Mouse (Mus musculus) CH12.LX (cell line): ENCODE measurements around the gene Psme1.

ENCODE experiments used
- BHLHE40 ChIP-seq: IDR thresholded peaks from 2 replicates; pipeline ENCODE4 v1.6.1; 2011; ENCODE audit warnings: mild to moderate bottlenecking, low read depth, low read length, improper control_type of control experiment
- CHD1 ChIP-seq: IDR thresholded peaks from 2 replicates; pipeline ENCODE4 v1.6.1; 2012; ENCODE audit warnings: low read depth, low read length, improper control_type of control experiment, inconsistent platforms
- CHD2 ChIP-seq: IDR thresholded peaks from 2 replicates; pipeline ENCODE4 v1.6.1; 2011; ENCODE audit warnings: low read length, improper control_type of control experiment
- CTCF ChIP-seq, 2 experiments: IDR thresholded peaks in 1 of 2; conservative IDR thresholded peaks in 1 of 2; 2 replicates each; pipeline ENCODE4 v1.5.1; 2011 to 2012; ENCODE audit warnings: low read depth in 2 of 2, low read length in 2 of 2, improper control_type of control experiment in 1 of 2, inconsistent platforms in 1 of 2, mild to moderate bottlenecking in 1 of 2, moderate library complexity in 1 of 2
- E2F4 ChIP-seq: IDR thresholded peaks from 2 replicates; pipeline ENCODE4 v1.6.1; 2011; ENCODE audit warnings: low read depth, low read length, improper control_type of control experiment; ENCODE audit not compliant: insufficient replicate concordance
- EP300 ChIP-seq: IDR thresholded peaks from 2 replicates; pipeline ENCODE4 v1.6.1; 2011; ENCODE audit warnings: low read length, improper control_type of control experiment
- GABPA ChIP-seq: IDR thresholded peaks from 2 replicates; pipeline ENCODE4 v1.6.1; 2012; ENCODE audit warnings: low read depth, low read length, improper control_type of control experiment, inconsistent platforms; ENCODE audit not compliant: insufficient replicate concordance
- JUND ChIP-seq: conservative IDR thresholded peaks from 2 replicates; pipeline ENCODE4 v1.6.1; 2011; ENCODE audit warnings: low read depth, low read length, improper control_type of control experiment
- KAT2A ChIP-seq: IDR thresholded peaks from 2 replicates; pipeline ENCODE4 v1.6.1; 2012; ENCODE audit warnings: low read length, improper control_type of control experiment, inconsistent platforms; ENCODE audit not compliant: insufficient replicate concordance
- MAFK ChIP-seq: IDR thresholded peaks from 2 replicates; pipeline ENCODE4 v1.6.1; 2011; ENCODE audit warnings: low read length, improper control_type of control experiment; ENCODE audit not compliant: insufficient replicate concordance
- MYC ChIP-seq: IDR thresholded peaks from 2 replicates; pipeline ENCODE4 v1.6.1; 2011; ENCODE audit warnings: low read depth, mild to moderate bottlenecking, improper control_type of control experiment, low read length
- POLR2A ChIP-seq: IDR thresholded peaks from 2 replicates; pipeline ENCODE4 v1.6.1; 2011; ENCODE audit warnings: low read depth, mild to moderate bottlenecking, improper control_type of control experiment, low read length
- ZNF384 ChIP-seq: IDR thresholded peaks from 2 replicates; pipeline ENCODE4 v1.6.1; 2012; ENCODE audit warnings: low read depth, low read length, improper control_type of control experiment, inconsistent platforms

DNA sequence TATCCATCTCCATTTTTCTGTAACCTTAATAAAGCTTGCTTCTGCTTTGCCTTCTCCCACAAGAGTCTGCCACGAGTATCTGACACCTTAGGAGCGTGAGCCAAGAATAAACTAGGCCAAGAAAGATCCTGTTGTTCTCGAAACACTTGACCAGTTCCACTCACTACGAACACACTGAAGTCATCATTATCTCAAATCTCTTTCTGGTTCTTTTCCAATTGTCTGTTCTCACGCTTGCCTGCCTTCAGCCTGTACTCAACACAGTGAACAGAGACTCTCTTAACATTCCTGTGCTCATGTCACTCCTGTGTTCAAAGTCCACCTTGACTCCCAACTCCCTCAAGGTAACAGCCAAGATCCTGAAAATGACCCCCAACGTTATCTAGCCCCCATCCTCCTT, 35.4 kb downstream of the Psme1 start:
- TF ChIP-seq POLR2A (no peak), KAT2A (no peak), MYC (no peak), CHD1 (no peak), CTCF (conservative IDR thresholded peaks at IDR 0.05 in 1 of 2, IDR thresholded peaks at IDR 0.05 in 1 of 2; ENCODE audit: low read depth in 2 of 2, low read length in 2 of 2) (no peak), ZNF384 (no peak), GABPA (no peak), BHLHE40 (no peak), E2F4 (no peak), MAFK (no peak), EP300 (no peak), JUND (no peak), CHD2 (no peak)
